7 mouse cellular contexts compared by ENCODE assay signal in the genomic region with DNA sequence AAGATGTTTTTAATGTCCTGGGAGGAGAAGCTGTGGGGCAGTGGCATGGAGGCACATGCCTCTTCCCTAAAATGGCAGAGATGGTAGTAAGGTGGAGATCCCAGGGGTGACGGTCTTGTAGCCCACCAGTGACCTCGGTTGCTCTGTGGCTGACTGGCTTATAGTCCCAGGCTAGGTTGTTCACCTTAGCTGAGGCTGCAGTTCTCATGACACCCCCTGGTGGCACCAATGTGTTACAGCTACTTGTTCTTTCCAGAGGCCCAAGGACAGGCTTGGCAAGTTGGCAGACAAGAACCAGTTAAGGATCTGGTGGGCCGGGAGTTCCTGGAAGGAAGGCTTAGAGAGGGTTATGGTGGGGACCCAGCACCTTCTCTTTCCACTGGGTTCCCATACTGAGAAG. TPM values are rescaled to one million over a fixed set of nuclear protein-coding genes. Genes with fewer than 3 reads are reported as not detected.
DNase-seq lines count a peak whose midpoint lies in the region; ATAC-seq and TF ChIP-seq lines count a peak whose summit lies in the region.

No protein-coding gene starts in this region.

- H3K9me3 ChIP-seq in embryonic facial prominence, embryonic 14.5 days (ENCODE audit: control insufficient read depth, low read length) = no peaks in the 10 kb centered on the region

- DNase-seq in Muller cell, postnatal 12 days (ENCODE audit: inconsistent ontology term) = peak; percentile 58
- DNase-seq in embryonic facial prominence, embryonic 14.5 days (ENCODE audit: low spot score) = peak; percentile 71
- peak; percentile 76 for DNase-seq in heart, postnatal 4 days
- peak; percentile 61 to 79 for DNase-seq in layer of hippocampus, postnatal 10 days (ENCODE audit: low spot score in 2 of 2)
- DNase-seq in right cerebral cortex, postnatal 4 days = peak; percentile 61

- H3K4me2 ChIP-seq in embryonic facial prominence, embryonic 14.5 days (ENCODE audit: low read depth, low read length) = no peak overlapping the region

- H3K27ac ChIP-seq in bone marrow macrophage, adult 2 months (ENCODE audit: insufficient read depth, low read depth, low read length) = no peak overlapping the region
- H3K27ac ChIP-seq in embryonic facial prominence, embryonic 14.5 days (replicated peaks; ENCODE audit: low read depth, low read length) = no peak overlapping the region

- no peak for TF ChIP-seq POLR2A in bone marrow macrophage, adult 2 months (IDR thresholded peaks at IDR 0.05; ENCODE audit: borderline replicate concordance, low read depth, low read length)

- WGBS in embryonic facial prominence, embryonic 14.5 days = 32% methylated on average over 3 of the region's 3 CpGs

- H3K9ac ChIP-seq in embryonic facial prominence, embryonic 14.5 days (ENCODE audit: low read depth, low read length) = no peak overlapping the region

- H3K4me3 ChIP-seq in bone marrow macrophage, adult 2 months (ENCODE audit: insufficient read depth, low read length) = no peak overlapping the region
- H3K4me3 ChIP-seq in embryonic facial prominence, embryonic 14.5 days (ENCODE audit: low read depth, low read length) = no peak overlapping the region

- no peaks in the 10 kb centered on the region for H3K27me3 ChIP-seq in embryonic facial prominence, embryonic 14.5 days (replicated peaks; ENCODE audit: control insufficient read depth, insufficient read depth, low read length)

- 0 out of 2 replicates have a peak, but pooled peaks have one; percentile 23 for ATAC-seq in embryonic facial prominence, embryonic 14.5 days (ENCODE audit: low read depth)
- peak; percentile 85 for ATAC-seq in megakaryocyte progenitor cell, adult 5-6 weeks (replicated peaks; ENCODE audit: poor library complexity)

- H3K36me3 ChIP-seq in embryonic facial prominence, embryonic 14.5 days (ENCODE audit: control insufficient read depth, insufficient read depth, low read length) = no peaks in the 10 kb centered on the region

- no peaks in the 10 kb centered on the region for H3K4me1 ChIP-seq in bone marrow macrophage, adult 2 months (ENCODE audit: control insufficient read depth, insufficient read depth, low read length)
- no peaks in the 10 kb centered on the region for H3K4me1 ChIP-seq in embryonic facial prominence, embryonic 14.5 days (ENCODE audit: control insufficient read depth, insufficient read depth, low read length)

- TF ChIP-seq CTCF in bone marrow macrophage, adult 2 months (IDR thresholded peaks at IDR 0.05; ENCODE audit: low read depth, low read length) = peak; percentile 83

RNA-seq across cellular contexts. Expression of a gene that starts 21.4 kb away (rescaled TPM):
- polyA plus RNA-seq in bone marrow macrophage, adult 2 months (2012; ENCODE audit: insufficient read depth, insufficient read length, missing spikeins) = not detected in 2 replicates
- polyA plus RNA-seq in embryonic facial prominence, embryonic 14.5 days (2014; fragmentation: Nextera tagmentation; extraction: Ambion mirVana) = 0.68 and 1.4 TPM in 2 replicates
- total RNA-seq in heart, postnatal 4 days (2021) = 1 to 10 TPM; 3.3 to 4.7 TPM
- total RNA-seq in layer of hippocampus, postnatal 10 days (2021) = 10 to 100 TPM; 27.4 to 28.0 TPM
- not detected in 2 replicates for total RNA-seq in megakaryocyte progenitor cell, adult 5-6 weeks (2015)
- total RNA-seq in megakaryocyte progenitor cell, adult 5-6 weeks (2017) = not detected in 2 replicates

RNA-seq across cellular contexts. Expression of a gene that starts 46.8 kb away (rescaled TPM):
- 0.54 TPM in 1 of 2 replicates, not detected in the other for polyA plus RNA-seq in bone marrow macrophage, adult 2 months (2012; ENCODE audit: insufficient read depth, insufficient read length, missing spikeins)
- 0.45 and 2.5 TPM in 2 replicates for polyA plus RNA-seq in embryonic facial prominence, embryonic 14.5 days (2014; fragmentation: Nextera tagmentation; extraction: Ambion mirVana)
- total RNA-seq in heart, postnatal 4 days (2021) = under 1 TPM; 0.52 to 0.77 TPM
- total RNA-seq in layer of hippocampus, postnatal 10 days (2021) = 1 to 10 TPM; 1.9 to 4.7 TPM
- total RNA-seq in megakaryocyte progenitor cell, adult 5-6 weeks (2015) = not detected in 2 replicates
- total RNA-seq in megakaryocyte progenitor cell, adult 5-6 weeks (2017) = 0.81 TPM in 1 of 2 replicates, not detected in the other

RNA-seq across cellular contexts. Expression of a gene that starts 47.0 kb away (rescaled TPM):
- not detected in 2 replicates for polyA plus RNA-seq in bone marrow macrophage, adult 2 months (2012; ENCODE audit: insufficient read depth, insufficient read length, missing spikeins)
- 1.4 and 2.0 TPM in 2 replicates for polyA plus RNA-seq in embryonic facial prominence, embryonic 14.5 days (2014; fragmentation: Nextera tagmentation; extraction: Ambion mirVana)
- total RNA-seq in heart, postnatal 4 days (2021) = 10 to 100 TPM; 40.8 to 44.7 TPM
- 100 to 1,000 TPM; 210 to 226 TPM for total RNA-seq in layer of hippocampus, postnatal 10 days (2021)
- total RNA-seq in megakaryocyte progenitor cell, adult 5-6 weeks (2015) = not detected in 2 replicates
- total RNA-seq in megakaryocyte progenitor cell, adult 5-6 weeks (2017) = not detected in 2 replicates

Comparison
In these comparisons a context has a peak if more than half of its experiments do, and no peak if none do; other contexts are left out.
1. RNA of a gene that starts 21.4 kb away (total RNA-seq): 27.4 to 28.0 TPM in layer of hippocampus, postnatal 10 days; 3.3 to 4.7 TPM in heart, postnatal 4 days and not detected in megakaryocyte progenitor cell, adult 5-6 weeks; every median in the first group is over 4 times any median in the second.
2. RNA of a gene that starts 47.0 kb away (total RNA-seq): 210 to 226 TPM in layer of hippocampus, postnatal 10 days and 40.8 to 44.7 TPM in heart, postnatal 4 days; not detected in megakaryocyte progenitor cell, adult 5-6 weeks; every median in the first group is over 10 times any median in the second.
3. Peak in every context shown above with its lines, with median percentiles within 50 percentile points of each other: DNase-seq.